Mouse (Mus musculus) cerebellum, adult 2 months (tissue): Measurements from ENCODE around the gene Ly6g5b.

ENCODE experiments used
- CTCF ChIP-seq: fragments of 200-500 bp; IDR thresholded peaks from 2 replicates; pipeline ENCODE4 v1.5.1; 2011; ENCODE audit warnings: low read depth, mild to moderate bottlenecking, control low read depth, low read length, moderate library complexity, borderline replicate concordance; ENCODE audit not compliant: insufficient read depth
- POLR2A ChIP-seq: fragments of 200-500 bp; IDR thresholded peaks from 2 replicates; pipeline ENCODE4 v1.6.1; 2011; ENCODE audit warnings: low read length, control low read depth, borderline replicate concordance; ENCODE audit not compliant: insufficient read depth

DNA sequence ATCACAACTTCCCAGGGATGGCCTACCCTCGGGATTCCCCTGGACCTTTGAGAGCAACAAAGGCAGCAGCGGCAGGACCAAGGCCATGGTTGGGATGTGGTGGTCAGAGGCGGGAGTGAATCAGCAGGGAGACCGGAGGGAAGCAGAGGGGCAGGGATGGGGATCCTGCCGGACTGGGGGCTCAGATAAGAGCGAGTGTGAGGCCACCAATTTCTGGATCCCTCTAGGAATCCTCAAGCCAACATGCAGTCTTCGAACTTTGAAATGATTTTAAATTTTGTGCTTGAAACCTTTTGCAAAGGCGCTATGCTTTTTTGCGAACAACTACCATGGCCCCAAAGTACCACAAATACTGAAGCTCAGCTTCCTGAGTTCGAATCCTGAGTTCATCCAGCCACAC is 49.1 kb downstream of the Ly6g5b start, which contains the start of gene Mpig6b:
- no peak for TF ChIP-seq CTCF
- TF ChIP-seq POLR2A: no peak
